Mouse (Mus musculus): ENCODE results near the gene Fam160a2. TPM values are rescaled to one million over a fixed set of nuclear protein-coding genes. Genes with fewer than 3 reads are reported as not detected.

The Fam160a2 gene
- total RNA-seq, 2 experiments from 2014 or later, result 74.5 to 80.4 TPM

- intact Hi-C loops (cut with DNase I), result no loop called here
- no peak for TF ChIP-seq CTCF (IDR thresholded peaks at IDR 0.05)
Measured at GRCm38 (mm10) chr7:105342170-105342569, 57.7 kb downstream of the Fam160a2 start, which contains the start of gene Olfr691. Olfr691 (minus strand) TSS chr7:105342270.

DNA sequence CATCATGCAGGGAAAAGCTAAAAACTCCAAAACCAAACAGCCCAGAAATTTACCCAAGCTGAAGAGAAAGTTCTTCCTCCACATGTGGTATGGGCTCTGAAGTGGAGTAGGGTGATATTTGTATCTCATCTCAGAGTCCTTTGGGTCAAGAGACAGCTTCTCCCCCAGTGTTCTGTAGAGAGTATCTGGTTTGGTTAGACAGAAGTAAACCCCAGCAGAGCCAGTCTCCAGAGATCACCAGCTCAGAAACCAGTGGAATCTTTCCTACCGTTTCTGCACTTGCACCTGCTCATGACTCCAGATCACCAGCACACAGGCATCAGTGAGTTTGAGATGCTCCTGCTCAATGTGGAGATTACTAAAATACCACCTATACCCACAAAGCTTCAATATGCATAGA is 65.8 kb downstream of the Fam160a2 start, which contains the start of gene Olfr690:
Gene Olfr690 (minus strand): TSS at position 101 of the 400 bp plus-strand sequence.
- Histone ChIP-seq H3K4me3 (no peak within 1 kb of the TSS), H3K27ac (no peak within 1 kb of the TSS)
- TF ChIP-seq CTCF (IDR thresholded peaks at IDR 0.05), result no peak
- DNase-seq (ENCODE audit: extremely low spot score in 1 of 2, low spot score in 2 of 2), result no peak
- intact Hi-C loops (cut with DNase I), result no loop called here

More at GRCm38 (mm10) chr7:105342170-105342569, 57.7 kb downstream of the Fam160a2 start, which contains the start of gene Olfr691:
- DNase-seq (ENCODE audit: extremely low spot score in 1 of 2, low spot score in 2 of 2), result no peak
- no peak within 1 kb of the TSS for H3K4me3 ChIP-seq
- no peak within 1 kb of the TSS for H3K27ac ChIP-seq

DNA sequence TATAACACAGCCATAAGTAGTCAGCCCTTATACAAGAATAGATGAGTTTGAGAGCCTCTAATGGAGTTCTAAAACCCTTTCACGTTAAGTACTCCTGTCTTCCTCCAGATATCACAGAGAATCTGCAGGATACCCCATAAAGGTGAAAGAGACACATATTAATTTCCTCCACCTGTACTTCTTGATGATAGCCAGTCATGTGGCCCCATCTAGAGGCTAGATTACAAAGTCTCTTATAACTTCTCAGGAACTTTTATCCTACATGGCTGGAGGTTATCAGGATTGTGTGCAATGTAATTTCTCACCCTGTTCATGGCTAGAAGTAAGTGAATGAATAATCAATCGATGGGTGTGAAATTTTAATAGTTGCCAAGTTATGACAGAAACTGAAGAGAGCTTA is 74.6 kb downstream of the Fam160a2 start:
- H3K27ac ChIP-seq, result no peak overlapping the region
- TF ChIP-seq CTCF (IDR thresholded peaks at IDR 0.05), result no peak; the same call in 1 of the 2 replicates
- intact Hi-C loops (cut with DNase I), result no loop called here

More for the DNA sequence above, 74.6 kb downstream of the Fam160a2 start:
- no peak for DNase-seq (ENCODE audit: extremely low spot score in 1 of 2, low spot score in 2 of 2)
- no peak overlapping the region for H3K4me3 ChIP-seq

Other genes with a start within 250 kb of the Fam160a2 start
- not detected for gene Olfr684, start 236.4 kb downstream of the Fam160a2 start, total RNA-seq (2021)
- gene Olfr685, start 214.0 kb downstream of the Fam160a2 start, total RNA-seq (2021), result not detected
- not detected for gene Olfr686, start 192.6 kb downstream of the Fam160a2 start, total RNA-seq (2021)
- gene Olfr688, start 112.0 kb downstream of the Fam160a2 start, total RNA-seq (2021), result not detected
- not detected for gene Olfr689, start 88.9 kb downstream of the Fam160a2 start, total RNA-seq (2021)
- 1 to 10 TPM in 1 of 2 experiments, under 1 TPM in 1; 0.93 to 1.2 TPM for gene Olfr690, start 66.0 kb downstream of the Fam160a2 start, total RNA-seq (2021)
- 1 to 10 TPM in 1 of 2 experiments, under 1 TPM in 1; 0.96 to 1.3 TPM for gene Olfr691, start 57.8 kb downstream of the Fam160a2 start, total RNA-seq (2021)
- gene Olfr692, start 31.8 kb downstream of the Fam160a2 start, total RNA-seq (2021), result not detected
- gene Gm5901, start 25.0 kb downstream of the Fam160a2 start, total RNA-seq (2021), result not detected
- 1 to 10 TPM in 1 of 2 experiments, under 1 TPM in 1; 0.98 to 1.1 TPM for gene Cnga4, start 4.5 kb upstream of the Fam160a2 start, total RNA-seq (2021)
- 10 to 100 TPM; 64.9 to 65.5 TPM for gene Cckbr, start 25.7 kb upstream of the Fam160a2 start, total RNA-seq (2021)
- gene Cavin3, start 82.2 kb upstream of the Fam160a2 start, total RNA-seq (2021), result 10 to 100 TPM; 17.9 to 18.7 TPM
- gene Smpd1, start 154.3 kb upstream of the Fam160a2 start, total RNA-seq (2021), result 100 to 1,000 TPM in 1 of 2 experiments, 10 to 100 TPM in 1; 96.9 to 107 TPM
- 100 to 1,000 TPM; 440 to 458 TPM for gene Apbb1, start 181.6 kb upstream of the Fam160a2 start, total RNA-seq (2021)
- under 1 TPM; 0.30 to 0.68 TPM for gene Hpx, start 200.1 kb upstream of the Fam160a2 start, total RNA-seq (2021)
- gene Trim3, start 233.5 kb upstream of the Fam160a2 start, total RNA-seq (2021), result 100 to 1,000 TPM; 151 to 165 TPM
- 10 to 100 TPM; 67.8 to 76.8 TPM for gene Timm10b, start 240.0 kb upstream of the Fam160a2 start, total RNA-seq (2021)
- 100 to 1,000 TPM in 1 of 2 experiments, 10 to 100 TPM in 1; 93.3 to 109 TPM for gene Arfip2, start 240.4 kb upstream of the Fam160a2 start, total RNA-seq (2021)
- gene Gm45799, start 240.5 kb upstream of the Fam160a2 start, total RNA-seq (2021), result 10 to 100 TPM; 11.4 to 18.8 TPM

Measured in left cerebral cortex, adult 2 months (tissue).